Mouse (Mus musculus): ENCODE measurements around the gene Ptprz1. TPM values are rescaled to one million over a fixed set of nuclear protein-coding genes. Genes with fewer than 3 reads are reported as not detected.
A peak's percentile ranks its signal among the peaks of the same experiment; 100 is the strongest.

The Ptprz1 gene
- total and polyA plus RNA-seq, 3 experiments = 0.47 to 0.76 (median 0.61) TPM

GRCm38 (mm10) chr6:22932768-22933265 is 57.5 kb downstream of the Ptprz1 start:
- H3K4me3 ChIP-seq = no peak overlapping the region
- H3K79me2 ChIP-seq (replicated peaks; ENCODE audit: control insufficient read depth, insufficient read depth, low read length) = no peaks in the 10 kb centered on the region
- no peak for TF ChIP-seq POLR2A (IDR thresholded peaks at IDR 0.05; ENCODE audit: insufficient read depth, low read depth, low read length)
- TF ChIP-seq CTCF (IDR thresholded peaks at IDR 0.05) = no peak
- TF ChIP-seq EP300 (IDR thresholded peaks at IDR 0.05; ENCODE audit: insufficient read depth, low read depth, low read length) = no peak
- no peaks in the 10 kb centered on the region for H3K36me3 ChIP-seq (ENCODE audit: control insufficient read depth, insufficient read depth, low read length)
- DNase-seq = no peak
- no peak overlapping the region for H3K9ac ChIP-seq (ENCODE audit: low read depth, low read length)
- no peaks in the 10 kb centered on the region for H3K27me3 ChIP-seq (ENCODE audit: control insufficient read depth, insufficient read depth, low read length)
- no peaks in the 10 kb centered on the region for H3K4me1 ChIP-seq (ENCODE audit: control insufficient read depth, insufficient read depth, low read length)
- intact Hi-C loops (cut with DNase I) = no loop called here
- 76% methylated on average over 2 of the region's 2 CpGs for WGBS
- H3K27ac ChIP-seq = no peak overlapping the region

- Histone ChIP-seq H3K27ac (no peak overlapping the region), H3K4me1 (ENCODE audit: control insufficient read depth, insufficient read depth, low read length) (no peaks in the 10 kb centered on the region), H3K9ac (ENCODE audit: low read depth, low read length) (no peak overlapping the region), H3K79me2 (replicated peaks; ENCODE audit: control insufficient read depth, insufficient read depth, low read length) (no peaks in the 10 kb centered on the region), H3K27me3 (ENCODE audit: control insufficient read depth, insufficient read depth, low read length) (no peaks in the 10 kb centered on the region), H3K36me3 (ENCODE audit: control insufficient read depth, insufficient read depth, low read length) (no peaks in the 10 kb centered on the region), H3K4me3 (no peak overlapping the region)
- DNase-seq = no peak
- 67% methylated on average over 4 of the region's 4 CpGs for WGBS
- TF ChIP-seq EP300 (IDR thresholded peaks at IDR 0.05; ENCODE audit: insufficient read depth, low read depth, low read length) (no peak), POLR2A (IDR thresholded peaks at IDR 0.05; ENCODE audit: insufficient read depth, low read depth, low read length) (no peak), CTCF (IDR thresholded peaks at IDR 0.05) (no peak)
- intact Hi-C loops (cut with DNase I) = no loop called here
Observed at GRCm38 (mm10) chr6:22937126-22937525, 61.8 kb downstream of the Ptprz1 start.

GRCm38 (mm10) chr6:22937526-22937925 is 62.2 kb downstream of the Ptprz1 start:
- DNase-seq = no peak
- Histone ChIP-seq H3K27me3 (ENCODE audit: control insufficient read depth, insufficient read depth, low read length) (no peaks in the 10 kb centered on the region), H3K27ac (no peak overlapping the region), H3K4me3 (no peak overlapping the region), H3K9ac (ENCODE audit: low read depth, low read length) (no peak overlapping the region), H3K79me2 (replicated peaks; ENCODE audit: control insufficient read depth, insufficient read depth, low read length) (no peaks in the 10 kb centered on the region), H3K4me1 (ENCODE audit: control insufficient read depth, insufficient read depth, low read length) (no peaks in the 10 kb centered on the region), H3K36me3 (ENCODE audit: control insufficient read depth, insufficient read depth, low read length) (no peaks in the 10 kb centered on the region)
- WGBS = 47% methylated on average over 5 of the region's 5 CpGs
- intact Hi-C loops (cut with DNase I) = no loop called here
- TF ChIP-seq CTCF (IDR thresholded peaks at IDR 0.05) (no peak), EP300 (IDR thresholded peaks at IDR 0.05; ENCODE audit: insufficient read depth, low read depth, low read length) (no peak), POLR2A (IDR thresholded peaks at IDR 0.05; ENCODE audit: insufficient read depth, low read depth, low read length) (no peak)

- no peaks in the 10 kb centered on the region for H3K79me2 ChIP-seq (replicated peaks; ENCODE audit: control insufficient read depth, insufficient read depth, low read length)
- no peaks in the 10 kb centered on the region for H3K36me3 ChIP-seq (ENCODE audit: control insufficient read depth, insufficient read depth, low read length)
- H3K27me3 ChIP-seq (ENCODE audit: control insufficient read depth, insufficient read depth, low read length) = no peaks in the 10 kb centered on the region
- TF ChIP-seq POLR2A (IDR thresholded peaks at IDR 0.05; ENCODE audit: insufficient read depth, low read depth, low read length) (no peak), CTCF (IDR thresholded peaks at IDR 0.05) (no peak), EP300 (IDR thresholded peaks at IDR 0.05; ENCODE audit: insufficient read depth, low read depth, low read length) (no peak)
- whole genome bisulfite sequencing = 97% methylated on average over 3 of the region's 3 CpGs
- no peak overlapping the region for H3K9ac ChIP-seq (ENCODE audit: low read depth, low read length)
- no peaks in the 10 kb centered on the region for H3K4me1 ChIP-seq (ENCODE audit: control insufficient read depth, insufficient read depth, low read length)
- intact Hi-C loops (cut with DNase I) = no loop called here
- H3K4me3 ChIP-seq = no peak overlapping the region
- DNase-seq = no peak
- no peak overlapping the region for H3K27ac ChIP-seq
Observed at GRCm38 (mm10) chr6:22944191-22944590, 68.9 kb downstream of the Ptprz1 start.

GRCm38 (mm10) chr6:22963374-22963773 is 88.1 kb downstream of the Ptprz1 start:
- 86% methylated on average over 3 of the region's 3 CpGs for WGBS
- H3K4me3 ChIP-seq = no peak overlapping the region
- no peak for DNase-seq
- no peak overlapping the region for H3K9ac ChIP-seq (ENCODE audit: low read depth, low read length)
- no peaks in the 10 kb centered on the region for H3K79me2 ChIP-seq (replicated peaks; ENCODE audit: control insufficient read depth, insufficient read depth, low read length)
- H3K27ac ChIP-seq = no peak overlapping the region
- no peaks in the 10 kb centered on the region for H3K27me3 ChIP-seq (ENCODE audit: control insufficient read depth, insufficient read depth, low read length)
- TF ChIP-seq CTCF (IDR thresholded peaks at IDR 0.05) (no peak), POLR2A (IDR thresholded peaks at IDR 0.05; ENCODE audit: insufficient read depth, low read depth, low read length) (no peak), EP300 (IDR thresholded peaks at IDR 0.05; ENCODE audit: insufficient read depth, low read depth, low read length) (no peak)
- H3K4me1 ChIP-seq (ENCODE audit: control insufficient read depth, insufficient read depth, low read length) = no peaks in the 10 kb centered on the region
- intact Hi-C loops (cut with DNase I) = no loop called here
- no peaks in the 10 kb centered on the region for H3K36me3 ChIP-seq (ENCODE audit: control insufficient read depth, insufficient read depth, low read length)

- Histone ChIP-seq H3K9ac (ENCODE audit: low read depth, low read length) (no peak overlapping the region), H3K4me3 (no peak overlapping the region), H3K79me2 (replicated peaks; ENCODE audit: control insufficient read depth, insufficient read depth, low read length) (no peaks in the 10 kb centered on the region), H3K4me1 (ENCODE audit: control insufficient read depth, insufficient read depth, low read length) (no peaks in the 10 kb centered on the region), H3K27me3 (ENCODE audit: control insufficient read depth, insufficient read depth, low read length) (no peaks in the 10 kb centered on the region), H3K27ac (no peak overlapping the region), H3K36me3 (ENCODE audit: control insufficient read depth, insufficient read depth, low read length) (no peaks in the 10 kb centered on the region)
- intact Hi-C loops (cut with DNase I) = no loop called here
- whole genome bisulfite sequencing = 51% methylated on average over 2 of the region's 2 CpGs
- TF ChIP-seq EP300 (IDR thresholded peaks at IDR 0.05; ENCODE audit: insufficient read depth, low read depth, low read length) (no peak), CTCF (IDR thresholded peaks at IDR 0.05) (peak; percentile 34)
- DNase-seq = no peak
Observed at GRCm38 (mm10) chr6:22968073-22968472, 92.8 kb downstream of the Ptprz1 start.

Measured in heart, adult 2 months (tissue).